Mouse (Mus musculus): ENCODE results near the gene Ube2j2. TPM values are rescaled to one million over a fixed set of nuclear protein-coding genes. Genes with fewer than 3 reads are reported as not detected.

The Ube2j2 gene
- 113 and 114 TPM in 2 replicates for polyA plus RNA-seq (2012; rRNA removed)

GRCm38 (mm10) chr4:155943534-155944249, at the start of gene Ube2j2:
Gene Ube2j2 (plus strand): TSS chr4:155943831.

GRCm38 (mm10) chr4:155962167-155962971, 18.7 kb downstream of the Ube2j2 start, which contains the start of gene C1qtnf12:
Gene C1qtnf12 (plus strand): TSS chr4:155962318.

GRCm38 (mm10) chr4:155992241-155992905, 48.7 kb downstream of the Ube2j2 start, which contains the start of the genes B3galt6 and Sdf4:
Gene B3galt6 (minus strand): TSS chr4:155992649.
Gene Sdf4 (plus strand): TSS chr4:155992872.

Other genes with a start within 250 kb of the Ube2j2 start
- gene Fndc10, start 249.5 kb upstream of the Ube2j2 start, polyA plus RNA-seq (2012; rRNA removed), result 28.7 and 30.8 TPM in 2 replicates
- 121 and 133 TPM in 2 replicates for gene Ssu72, start 239.0 kb upstream of the Ube2j2 start, polyA plus RNA-seq (2012; rRNA removed)
- gene Tmem240, start 209.0 kb upstream of the Ube2j2 start, polyA plus RNA-seq (2012; rRNA removed), result 53.0 and 58.0 TPM in 2 replicates
- 107 and 111 TPM in 2 replicates for gene Atad3a, start 182.7 kb upstream of the Ube2j2 start, polyA plus RNA-seq (2012; rRNA removed)
- 28.3 and 29.3 TPM in 2 replicates for gene Vwa1, start 169.1 kb upstream of the Ube2j2 start, polyA plus RNA-seq (2012; rRNA removed)
- gene Tmem88b, start 158.0 kb upstream of the Ube2j2 start, polyA plus RNA-seq (2012; rRNA removed), result 1.6 and 1.7 TPM in 2 replicates
- gene Ankrd65, start 153.4 kb upstream of the Ube2j2 start, polyA plus RNA-seq (2012; rRNA removed), result not detected in 2 replicates
- gene Mrpl20, start 141.0 kb upstream of the Ube2j2 start, polyA plus RNA-seq (2012; rRNA removed), result 131 and 143 TPM in 2 replicates
- gene Ccnl2, start 131.3 kb upstream of the Ube2j2 start, polyA plus RNA-seq (2012; rRNA removed), result 187 and 201 TPM in 2 replicates
- gene Aurkaip1, start 112.6 kb upstream of the Ube2j2 start, polyA plus RNA-seq (2012; rRNA removed), result 96.7 and 108 TPM in 2 replicates
- gene Mxra8, start 104.2 kb upstream of the Ube2j2 start, polyA plus RNA-seq (2012; rRNA removed), result 30.7 and 42.0 TPM in 2 replicates
- 159 and 160 TPM in 2 replicates for gene Dvl1, start 96.4 kb upstream of the Ube2j2 start, polyA plus RNA-seq (2012; rRNA removed)
- gene Tas1r3, start 80.5 kb upstream of the Ube2j2 start, polyA plus RNA-seq (2012; rRNA removed), result 0.44 and 0.55 TPM in 2 replicates
- gene Cptp, start 74.4 kb upstream of the Ube2j2 start, polyA plus RNA-seq (2012; rRNA removed), result 21.7 and 24.1 TPM in 2 replicates
- 67.9 and 73.7 TPM in 2 replicates for gene Ints11, start 74.3 kb upstream of the Ube2j2 start, polyA plus RNA-seq (2012; rRNA removed)
- gene Pusl1, start 52.0 kb upstream of the Ube2j2 start, polyA plus RNA-seq (2012; rRNA removed), result 92.1 and 92.2 TPM in 2 replicates
- 112 and 119 TPM in 2 replicates for gene Acap3, start 52.0 kb upstream of the Ube2j2 start, polyA plus RNA-seq (2012; rRNA removed)
- 7.5 and 10.5 TPM in 2 replicates for gene C1qtnf12, start 18.5 kb downstream of the Ube2j2 start, polyA plus RNA-seq (2012; rRNA removed)
- gene B3galt6, start 48.8 kb downstream of the Ube2j2 start, polyA plus RNA-seq (2012; rRNA removed), result 21.2 and 21.6 TPM in 2 replicates
- 45.4 and 46.3 TPM in 2 replicates for gene Sdf4, start 49.0 kb downstream of the Ube2j2 start, polyA plus RNA-seq (2012; rRNA removed)
- 2.2 and 2.8 TPM in 2 replicates for gene Tnfrsf4, start 70.0 kb downstream of the Ube2j2 start, polyA plus RNA-seq (2012; rRNA removed)
- gene Tnfrsf18, start 82.3 kb downstream of the Ube2j2 start, polyA plus RNA-seq (2012; rRNA removed), result 0.09 and 0.19 TPM in 2 replicates
- 0.07 and 0.16 TPM in 2 replicates for gene Ttll10, start 115.6 kb downstream of the Ube2j2 start, polyA plus RNA-seq (2012; rRNA removed)
- 58.5 and 59.2 TPM in 2 replicates for gene 9430015G10Rik, start 166.2 kb downstream of the Ube2j2 start, polyA plus RNA-seq (2012; rRNA removed)
- gene Rnf223, start 186.7 kb downstream of the Ube2j2 start, polyA plus RNA-seq (2012; rRNA removed), result 1.7 and 1.8 TPM in 2 replicates